8 mouse cellular contexts compared by ENCODE assay signal in the genomic region with DNA sequence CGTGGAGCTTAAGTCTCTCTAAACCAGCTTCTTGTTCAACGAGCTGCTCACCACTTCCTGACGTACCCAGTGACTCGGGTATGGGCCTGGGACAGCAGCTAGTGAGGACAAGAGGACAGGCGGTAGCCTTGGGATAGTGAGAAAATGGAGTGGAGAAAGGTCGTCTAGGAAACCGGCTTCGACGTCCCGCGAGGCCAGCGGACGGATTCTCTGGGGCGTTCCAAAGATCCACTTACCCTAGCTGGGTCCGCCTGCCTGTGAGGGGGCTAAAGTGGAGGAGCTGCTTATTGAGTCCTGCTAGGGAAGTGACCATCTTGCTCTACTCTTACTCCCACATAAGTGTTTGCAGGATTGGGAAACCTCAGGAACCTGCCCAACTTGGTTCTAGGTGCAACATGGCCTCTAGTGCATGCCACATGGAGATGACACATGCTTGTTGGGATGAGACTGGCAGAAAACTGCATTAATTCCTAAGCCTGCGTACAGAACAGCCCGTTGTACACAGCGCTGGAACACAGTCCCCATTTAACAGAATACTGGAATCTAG. TPM values are rescaled to one million over a fixed set of nuclear protein-coding genes. Genes with fewer than 3 reads are reported as not detected.
A peak's percentile ranks its signal among the peaks of the same experiment; 100 is the strongest.
DNase-seq lines count a peak whose midpoint lies in the region; ATAC-seq and TF ChIP-seq lines count a peak whose summit lies in the region.

No protein-coding gene starts in this region.

- peak overlapping the region; percentile 58 for H3K9ac ChIP-seq in kidney, embryonic 14.5 days (ENCODE audit: low read depth, low read length)
- H3K9ac ChIP-seq in hindbrain, embryonic 13.5 days = peak overlapping the region; percentile 89
- peak overlapping the region; percentile 89; the same call in 1 of the 2 replicates for H3K9ac ChIP-seq in midbrain, embryonic 12.5 days (replicated peaks)

- no peak for TF ChIP-seq CTCF in bone marrow macrophage, adult 2 months (IDR thresholded peaks at IDR 0.05; ENCODE audit: low read depth, low read length)

- DNase-seq in kidney, postnatal 4 days = no peak
- DNase-seq in natural killer cell, adult 2 months (ENCODE audit: low spot score in 2 of 2) = no peak
- DNase-seq in urinary bladder, postnatal 4 days (ENCODE audit: low spot score in 2 of 2) = no peak

- H3K9me3 ChIP-seq in kidney, embryonic 14.5 days (ENCODE audit: control insufficient read depth, low read length) = no peaks in the 10 kb centered on the region
- H3K9me3 ChIP-seq in hindbrain, embryonic 13.5 days = no peaks in the 10 kb centered on the region
- H3K9me3 ChIP-seq in midbrain, embryonic 12.5 days = no peaks in the 10 kb centered on the region

- H3K27ac ChIP-seq in kidney, embryonic 14.5 days (ENCODE audit: low read depth, low read length) = peak overlapping the region; percentile 90
- peak overlapping the region; percentile 48 for H3K27ac ChIP-seq in bone marrow macrophage, adult 2 months (ENCODE audit: insufficient read depth, low read depth, low read length)
- H3K27ac ChIP-seq in hindbrain, embryonic 13.5 days = peak overlapping the region; percentile 90
- peak overlapping the region; percentile 90 for H3K27ac ChIP-seq in midbrain, embryonic 12.5 days (replicated peaks)

- peaks cover 30% of the 10 kb centered on the region for H3K4me1 ChIP-seq in kidney, embryonic 14.5 days (ENCODE audit: control insufficient read depth, insufficient read depth, low read length)
- peaks cover 22% of the 10 kb centered on the region for H3K4me1 ChIP-seq in bone marrow macrophage, adult 2 months (ENCODE audit: control insufficient read depth, insufficient read depth, low read length)
- peaks cover 42% of the 10 kb centered on the region for H3K4me1 ChIP-seq in hindbrain, embryonic 13.5 days (replicated peaks)
- H3K4me1 ChIP-seq in midbrain, embryonic 12.5 days = peaks cover 35% of the 10 kb centered on the region

- H3K36me3 ChIP-seq in kidney, embryonic 14.5 days (ENCODE audit: control insufficient read depth, insufficient read depth, low read length) = no peaks in the 10 kb centered on the region
- H3K36me3 ChIP-seq in hindbrain, embryonic 13.5 days = no peaks in the 10 kb centered on the region
- H3K36me3 ChIP-seq in midbrain, embryonic 12.5 days = no peaks in the 10 kb centered on the region

- 14% methylated on average over 18 of the region's 18 CpGs for WGBS in kidney, embryonic 14.5 days
- 13% methylated on average over 18 of the region's 18 CpGs for WGBS in hindbrain, embryonic 13.5 days
- whole genome bisulfite sequencing in midbrain, embryonic 12.5 days = 13% methylated on average over 18 of the region's 18 CpGs

- no peak; the same call in 1 of the 2 replicates for ATAC-seq in kidney, embryonic 14.5 days (ENCODE audit: low FRiP score, low TSS enrichment)
- 0 out of 2 replicates have a peak, but pooled peaks have one; percentile 5 for ATAC-seq in hindbrain, embryonic 13.5 days (ENCODE audit: low FRiP score)
- ATAC-seq in midbrain, embryonic 12.5 days (ENCODE audit: low FRiP score, low read depth) = no peak; the same call in 1 of the 2 replicates
- no peak; the same call in 1 of the 2 replicates for ATAC-seq in cerebellum, adult (ENCODE audit: insufficient number of reproducible peaks, low FRiP score, low TSS enrichment)

- H3K27me3 ChIP-seq in kidney, embryonic 14.5 days (ENCODE audit: control insufficient read depth, insufficient read depth, low read length) = no peaks in the 10 kb centered on the region
- H3K27me3 ChIP-seq in hindbrain, embryonic 13.5 days = no peaks in the 10 kb centered on the region
- no peaks in the 10 kb centered on the region for H3K27me3 ChIP-seq in midbrain, embryonic 12.5 days

- peak overlapping the region; percentile 57 for H3K4me2 ChIP-seq in kidney, embryonic 14.5 days (replicated peaks; ENCODE audit: low read depth, low read length)
- H3K4me2 ChIP-seq in hindbrain, embryonic 13.5 days = peak overlapping the region; percentile 81
- H3K4me2 ChIP-seq in midbrain, embryonic 12.5 days (replicated peaks) = peak overlapping the region; percentile 77

- H3K4me3 ChIP-seq in kidney, embryonic 14.5 days (ENCODE audit: low read length) = peak overlapping the region; percentile 84
- H3K4me3 ChIP-seq in bone marrow macrophage, adult 2 months (ENCODE audit: insufficient read depth, low read length) = peak overlapping the region; percentile 60
- peak overlapping the region; percentile 73 for H3K4me3 ChIP-seq in hindbrain, embryonic 13.5 days
- peak overlapping the region; percentile 74 for H3K4me3 ChIP-seq in midbrain, embryonic 12.5 days

- no peak for TF ChIP-seq POLR2A in bone marrow macrophage, adult 2 months (IDR thresholded peaks at IDR 0.05; ENCODE audit: borderline replicate concordance, low read depth, low read length)

RNA-seq across cellular contexts. Expression of gene B4galt1, which starts 0.7 kb away (rescaled TPM):
- polyA plus RNA-seq in kidney, embryonic 14.5 days (2014; fragmentation: Nextera tagmentation; extraction: Ambion mirVana) = 36.0 and 45.8 TPM in 2 replicates
- polyA plus RNA-seq in bone marrow macrophage, adult 2 months (2012; ENCODE audit: insufficient read depth, insufficient read length, missing spikeins) = 75.9 and 77.7 TPM in 2 replicates
- 9.0 and 9.6 TPM in 2 replicates for polyA plus RNA-seq in hindbrain, embryonic 13.5 days (2015; fragmentation: Nextera tagmentation; extraction: Ambion mirVana)
- polyA plus RNA-seq in midbrain, embryonic 12.5 days (2016; fragmentation: Nextera tagmentation; extraction: Ambion mirVana) = 14.8 and 15.2 TPM in 2 replicates
